Mouse (Mus musculus) liver, embryonic 14.5 days (tissue): ENCODE measurements around the gene Slc25a24. TPM values are rescaled to one million over a fixed set of nuclear protein-coding genes. Genes with fewer than 3 reads are reported as not detected.

Experiments used
- ATAC-seq: fragments of 200-750 bp; cut with Nextera tagmentation; 2 replicates; pipeline ENCODE4 v1.8.0; 2017; ENCODE audit warnings: moderate number of reproducible peaks, mild to moderate bottlenecking, moderate library complexity; ENCODE audit not compliant: insufficient read depth
- DNase-seq, 3 experiments: peaks; one replicate each; pipeline ENCODE4 v3.0.0-alpha.2; 2012 to 2013; ENCODE audit warnings: low read depth in 3 of 3, low spot score in 3 of 3
- H3K27ac ChIP-seq: fragments of 300-500 bp; sonication (generic); 2 replicates; pipeline ENCODE4 v1.5.1; 2014; ENCODE audit warnings: moderate library complexity, mild to moderate bottlenecking, control low read depth, inconsistent platforms
- H3K27me3 ChIP-seq: fragments of 300-500 bp; sonication (generic); 2 replicates; pipeline ENCODE4 v1.6.1; 2014; ENCODE audit warnings: mild to moderate bottlenecking, low read length, moderate library complexity; ENCODE audit not compliant: control insufficient read depth, insufficient read depth
- H3K36me3 ChIP-seq: fragments of 300-500 bp; sonication (generic); replicated peaks from 2 replicates; pipeline ENCODE4 v1.6.1; 2014; ENCODE audit warnings: low read depth; ENCODE audit not compliant: control insufficient read depth, insufficient read depth
- H3K4me1 ChIP-seq, 2 experiments: fragments of 200-500 bp in 1 of 2; fragments of 300-500 bp in 1 of 2; sonication (generic) in 1 of 2; replicated peaks; 2 replicates each; pipeline ENCODE4 v1.6.1; 2012 to 2014; ENCODE audit warnings: antibody characterized with exemption in 1 of 2, inconsistent platforms in 1 of 2, low read length in 1 of 2; ENCODE audit not compliant: control insufficient read depth in 2 of 2, insufficient read depth in 2 of 2
- H3K4me2 ChIP-seq: fragments of 300-500 bp; sonication (generic); 2 replicates; pipeline ENCODE4 v1.6.1; 2014; ENCODE audit warnings: low read depth, mild to moderate bottlenecking, control low read depth, moderate library complexity
- H3K4me3 ChIP-seq, 2 experiments: fragments of 200-500 bp in 1 of 2; fragments of 300-500 bp in 1 of 2; sonication (generic) in 1 of 2; 2 replicates each; pipeline ENCODE4 v1.5.1; 2012 to 2014; ENCODE audit warnings: low read depth in 2 of 2, low read length in 2 of 2, mild to moderate bottlenecking in 2 of 2, control low read depth in 1 of 2, inconsistent platforms in 1 of 2, moderate library complexity in 1 of 2; ENCODE audit not compliant: insufficient read depth in 1 of 2
- H3K9ac ChIP-seq: fragments of 300-500 bp; sonication (generic); replicated peaks from 2 replicates; pipeline ENCODE4 v1.6.1; 2014; ENCODE audit warnings: mild to moderate bottlenecking, control low read depth, moderate library complexity
- H3K9me3 ChIP-seq: fragments of 300-500 bp; sonication (generic); 2 replicates; pipeline ENCODE4 v1.6.1; 2016; ENCODE audit warnings: low read length, mixed read lengths; ENCODE audit not compliant: control insufficient read depth
- CTCF ChIP-seq: IDR thresholded peaks from 2 replicates; pipeline ENCODE4 v1.5.1; 2016; ENCODE audit warnings: antibody characterized with exemption, low read depth, control low read depth
- EP300 ChIP-seq: IDR thresholded peaks from 2 replicates; pipeline ENCODE4 v1.6.1; 2016; ENCODE audit warnings: antibody characterized with exemption, low read depth
- WGBS: fragments of 180-500 bp; shearing (Covaris S2); extraction: QIAGEN DNeasy Blood & Tissue Kit; methylation state at CpG from one replicate; pipeline ENCODE4 v1.1.7; 2014; ENCODE audit not compliant: insufficient replicate concordance; 5-methylcytosine and 5-hydroxymethylcytosine counted together
- polyA plus RNA-seq, 2 experiments: library from polyadenylated mRNA; depleted of rRNA in 1 of 2; stranded (reverse) in 1 of 2; unstranded in 1 of 2; fragments of >200 nt; fragmentation: Nextera tagmentation in 1 of 2; extraction: Ambion mirVana in 1 of 2; gene quantifications; 2 replicates each; pipeline versions ENCODE4 v1.2.1 to v1.2.3; 2012 to 2014

The Slc25a24 gene
- polyA plus RNA-seq (2012; rRNA removed) (1.6 and 2.2 TPM in 2 replicates), polyA plus RNA-seq (2014; fragmentation: Nextera tagmentation; extraction: Ambion mirVana) (3.7 and 3.9 TPM in 2 replicates)

GRCm38 (mm10) chr3:109122641-109123530, at the start of gene Slc25a24:
Gene Slc25a24, plus strand, starts transcription at chr3:109123149.
- no peak within 1 kb of the TSS for H3K27ac ChIP-seq
- TF ChIP-seq CTCF, result no peak
- TF ChIP-seq EP300, result no peak
- H3K9ac ChIP-seq, result peak within 1 kb of the TSS; percentile 60
- H3K4me3 ChIP-seq, result peak within 1 kb of the TSS; percentile 61 to 66
- H3K27me3 ChIP-seq, result no peaks in the 10 kb centered on the region
- DNase-seq (no peak), ATAC-seq (peak; percentile 84)
- peak within 1 kb of the TSS; percentile 81 for H3K4me2 ChIP-seq
- no peaks in the 10 kb centered on the region for H3K36me3 ChIP-seq
- no peaks in the 10 kb centered on the region for H3K9me3 ChIP-seq
- WGBS, result under 1% methylated on average over 42 of the region's 49 CpGs
- H3K4me1 ChIP-seq, result peaks cover 0 to 6% of the 10 kb centered on the region in 2 experiments; a peak in 2 of 4 replicates

GRCm38 (mm10) chr3:109080169-109080568, 42.8 kb upstream of the Slc25a24 start, which contains the start of gene Slc25a54:
Gene Slc25a54, plus strand, starts transcription at chr3:109080469.
- Histone ChIP-seq H3K36me3 (no peaks in the 10 kb centered on the region), H3K9ac (no peak within 1 kb of the TSS), H3K4me1 (no peaks in the 10 kb centered on the region), H3K9me3 (no peaks in the 10 kb centered on the region), H3K4me3 (no peak within 1 kb of the TSS), H3K27me3 (no peaks in the 10 kb centered on the region), H3K27ac (no peak within 1 kb of the TSS), H3K4me2 (no peak within 1 kb of the TSS)
- WGBS, result 80% methylated on average over 17 of the region's 17 CpGs
- ATAC-seq (no peak), DNase-seq (no peak)
- TF ChIP-seq EP300 (no peak), CTCF (no peak)

- no peak for TF ChIP-seq CTCF
- no peak for TF ChIP-seq EP300
- Histone ChIP-seq H3K4me3 (no peak overlapping the region), H3K9ac (no peak overlapping the region), H3K36me3 (no peaks in the 10 kb centered on the region), H3K27me3 (no peaks in the 10 kb centered on the region), H3K4me2 (no peak overlapping the region), H3K9me3 (no peaks in the 10 kb centered on the region), H3K27ac (no peak overlapping the region), H3K4me1 (no peaks in the 10 kb centered on the region)
- ATAC-seq, result no peak
- WGBS, result 67% methylated on average over 2 of the region's 2 CpGs
- DNase-seq, result no peak
Measured at GRCm38 (mm10) chr3:109084418-109084817, 38.5 kb upstream of the Slc25a24 start.

- Histone ChIP-seq H3K36me3 (no peaks in the 10 kb centered on the region), H3K27me3 (no peaks in the 10 kb centered on the region), H3K27ac (no peak overlapping the region), H3K4me2 (no peak overlapping the region), H3K9me3 (no peaks in the 10 kb centered on the region), H3K4me3 (no peak overlapping the region), H3K4me1 (no peaks in the 10 kb centered on the region), H3K9ac (no peak overlapping the region)
- no peak for DNase-seq
- ATAC-seq, result no peak
- WGBS, result 16% methylated on average over 2 of the region's 2 CpGs
- TF ChIP-seq CTCF, result no peak
- no peak for TF ChIP-seq EP300
Measured at GRCm38 (mm10) chr3:109088460-109088859, 34.5 kb upstream of the Slc25a24 start.

- ATAC-seq (no peak), DNase-seq (no peak)
- Histone ChIP-seq H3K9ac (no peak overlapping the region), H3K4me2 (no peak overlapping the region), H3K27ac (no peak overlapping the region), H3K4me3 (no peak overlapping the region), H3K27me3 (no peaks in the 10 kb centered on the region), H3K9me3 (no peaks in the 10 kb centered on the region), H3K4me1 (no peaks in the 10 kb centered on the region), H3K36me3 (no peaks in the 10 kb centered on the region)
- no peak for TF ChIP-seq CTCF
- TF ChIP-seq EP300, result no peak
- 55% methylated on average over 8 of the region's 8 CpGs for WGBS
Measured at GRCm38 (mm10) chr3:109104702-109105101, 18.2 kb upstream of the Slc25a24 start.
